Mouse (Mus musculus): Measurements from ENCODE around the gene N4bp2. TPM values are rescaled to one million over a fixed set of nuclear protein-coding genes. Genes with fewer than 3 reads are reported as not detected.

Gene N4bp2
- total and polyA plus RNA-seq, 3 experiments = 13.1 to 16.4 (median 15.1) TPM

DNA sequence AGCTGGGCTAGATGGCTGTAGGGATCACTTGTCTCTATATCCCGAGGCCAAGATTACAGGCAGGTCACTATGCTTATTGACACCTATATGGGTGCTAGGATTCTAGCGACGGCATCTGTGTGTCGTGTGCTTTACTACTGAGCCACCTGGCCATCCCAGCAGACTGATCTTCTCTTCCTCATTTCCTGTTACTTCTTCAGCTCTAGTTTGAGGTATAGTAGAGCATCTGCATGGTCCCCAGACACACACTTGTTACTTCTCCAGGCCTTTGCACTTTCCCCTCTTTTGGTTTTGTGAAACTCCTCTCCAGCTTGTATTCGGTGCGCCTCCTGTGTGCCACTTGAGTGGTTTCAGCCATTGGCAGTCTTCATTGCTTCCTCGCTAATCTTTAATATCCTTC is 111.9 kb downstream of the N4bp2 start:
- TF ChIP-seq CTCF (conservative IDR thresholded peaks at IDR 0.05 in 1 of 2, IDR thresholded peaks at IDR 0.05 in 1 of 2; ENCODE audit: low read depth in 2 of 2, low read length in 2 of 2) = no peak
- TF ChIP-seq KAT2A (IDR thresholded peaks at IDR 0.05; ENCODE audit: insufficient replicate concordance, low read length) = no peak
- TF ChIP-seq E2F4 (IDR thresholded peaks at IDR 0.05; ENCODE audit: insufficient replicate concordance, low read depth, low read length) = no peak
- no peak for TF ChIP-seq TCF12 (IDR thresholded peaks at IDR 0.05; ENCODE audit: low read depth, low read length)
- TF ChIP-seq IRF4 (IDR thresholded peaks at IDR 0.05; ENCODE audit: low read depth, low read length) = no peak
- TF ChIP-seq USF2 (conservative IDR thresholded peaks at IDR 0.05; ENCODE audit: low read depth, low read length) = no peak
- no peak for TF ChIP-seq ZC3H11A (IDR thresholded peaks at IDR 0.05; ENCODE audit: low read depth, low read length)
- no peak for TF ChIP-seq ZMIZ1 (IDR thresholded peaks at IDR 0.05; ENCODE audit: low read depth, low read length)
- no peak for TF ChIP-seq ZNF384 (IDR thresholded peaks at IDR 0.05; ENCODE audit: low read depth, low read length)
- TF ChIP-seq POLR2AphosphoS2 (IDR thresholded peaks at IDR 0.05; ENCODE audit: low read depth, low read length) = no peak
- TF ChIP-seq MAFK (IDR thresholded peaks at IDR 0.05; ENCODE audit: insufficient replicate concordance, low read length) = no peak
- H3K4me3 ChIP-seq (replicated peaks in 1 of 3; ENCODE audit: low read depth in 2 of 3, low read length in 2 of 3, poor library complexity in 1 of 3) = no peak overlapping the region
- no peak overlapping the region for H3K4me2 ChIP-seq (ENCODE audit: insufficient read depth, low read depth, poor library complexity, severe bottlenecking)
- dilution Hi-C loops (cut with MboI; ENCODE audit: extremely low pct_ligation_motif_present, extremely low pct_unique_long_range_greater_than_20kb, low sequenced_read_pairs) = no loop called here
- H3K79me2 ChIP-seq (replicated peaks; ENCODE audit: control insufficient read depth, extremely low read depth, insufficient read depth, poor library complexity, severe bottlenecking) = peaks cover 84% of the 10 kb centered on the region
- H3K27ac ChIP-seq (ENCODE audit: insufficient read depth, low read depth) = no peak overlapping the region
- peaks cover 21 to 62% of the 10 kb centered on the region in 2 experiments for H3K4me1 ChIP-seq (ENCODE audit: control insufficient read depth in 1 of 2, insufficient read depth in 2 of 2)
- in situ Hi-C loops (cut with MboI; ENCODE audit: low pct_ligation_motif_present, low pct_unique_long_range_greater_than_20kb, low sequenced_read_pairs) = no loop called here
- H3K36me3 ChIP-seq (replicated peaks in 1 of 2; ENCODE audit: control insufficient read depth in 1 of 2, insufficient read depth in 1 of 2, low read length in 1 of 2) = peaks cover 18 to 53% of the 10 kb centered on the region in 2 experiments
- H3K9me3 ChIP-seq (replicated peaks; ENCODE audit: low read length) = no peaks in the 10 kb centered on the region
- H3K27me3 ChIP-seq (replicated peaks) = no peaks in the 10 kb centered on the region
- no peak overlapping the region for H3K9ac ChIP-seq (ENCODE audit: insufficient read depth, low read depth)
- DNase-seq (ENCODE audit: extremely low read depth) = no peak

DNA sequence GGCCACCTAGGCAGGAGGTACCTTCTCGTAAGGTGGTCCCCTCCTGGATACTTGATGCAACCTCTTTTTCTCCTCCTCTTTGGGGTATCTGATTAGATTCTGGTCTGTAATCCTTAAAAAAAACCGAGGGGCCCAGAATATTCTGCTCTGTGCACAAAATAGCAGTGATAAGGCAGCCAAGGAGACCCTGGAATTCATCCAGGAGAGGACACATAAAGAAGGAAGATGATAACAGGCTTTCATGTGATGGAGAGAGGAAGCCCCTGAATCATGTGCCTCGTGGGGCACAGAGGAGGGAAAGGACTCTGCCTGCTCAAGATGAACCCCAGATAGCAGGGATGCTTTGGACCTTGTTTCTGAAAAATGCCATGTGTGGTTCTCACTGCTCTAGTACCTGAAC is 115.0 kb downstream of the N4bp2 start:
- Histone ChIP-seq H3K9me3 (replicated peaks; ENCODE audit: low read length) (no peaks in the 10 kb centered on the region), H3K79me2 (replicated peaks; ENCODE audit: control insufficient read depth, extremely low read depth, insufficient read depth, poor library complexity, severe bottlenecking) (peaks cover 68% of the 10 kb centered on the region), H3K36me3 (replicated peaks in 1 of 2; ENCODE audit: control insufficient read depth in 1 of 2, insufficient read depth in 1 of 2, low read length in 1 of 2) (peaks cover 17 to 44% of the 10 kb centered on the region in 2 experiments), H3K27me3 (replicated peaks) (no peaks in the 10 kb centered on the region), H3K4me3 (replicated peaks in 1 of 3; ENCODE audit: low read depth in 2 of 3, low read length in 2 of 3, poor library complexity in 1 of 3) (no peak overlapping the region), H3K4me1 (ENCODE audit: control insufficient read depth in 1 of 2, insufficient read depth in 2 of 2) (peaks cover 16 to 61% of the 10 kb centered on the region in 2 experiments), H3K4me2 (ENCODE audit: insufficient read depth, low read depth, poor library complexity, severe bottlenecking) (no peak overlapping the region), H3K9ac (ENCODE audit: insufficient read depth, low read depth) (no peak overlapping the region), H3K27ac (ENCODE audit: insufficient read depth, low read depth) (no peak overlapping the region)
- no peak for DNase-seq (ENCODE audit: extremely low read depth)
- dilution Hi-C loops (cut with MboI; ENCODE audit: extremely low pct_ligation_motif_present, extremely low pct_unique_long_range_greater_than_20kb, low sequenced_read_pairs) (no loop called here), in situ Hi-C loops (cut with MboI; ENCODE audit: low pct_ligation_motif_present, low pct_unique_long_range_greater_than_20kb, low sequenced_read_pairs) (no loop called here)
- TF ChIP-seq ZKSCAN1 (IDR thresholded peaks at IDR 0.05; ENCODE audit: borderline replicate concordance, low read depth, low read length) (no peak), USF1 (IDR thresholded peaks at IDR 0.05; ENCODE audit: low read depth, low read length) (no peak), EP300 (IDR thresholded peaks at IDR 0.05; ENCODE audit: low read length) (no peak), POLR2A (IDR thresholded peaks at IDR 0.05; ENCODE audit: low read depth, low read length) (no peak), ZMIZ1 (IDR thresholded peaks at IDR 0.05; ENCODE audit: low read depth, low read length) (no peak), ZC3H11A (IDR thresholded peaks at IDR 0.05; ENCODE audit: low read depth, low read length) (no peak), POLR2AphosphoS2 (IDR thresholded peaks at IDR 0.05; ENCODE audit: low read depth, low read length) (no peak), RCOR1 (conservative IDR thresholded peaks at IDR 0.05; ENCODE audit: low read depth, low read length) (no peak), TBP (conservative IDR thresholded peaks at IDR 0.05; ENCODE audit: low read depth, low read length) (no peak), HCFC1 (IDR thresholded peaks at IDR 0.05; ENCODE audit: low read depth, low read length) (no peak), RAD21 (IDR thresholded peaks at IDR 0.05; ENCODE audit: low read depth, low read length) (no peak), MAFK (IDR thresholded peaks at IDR 0.05; ENCODE audit: insufficient replicate concordance, low read length) (no peak), SMC3 (IDR thresholded peaks at IDR 0.05; ENCODE audit: low read depth, low read length) (no peak), MAX (IDR thresholded peaks at IDR 0.05; ENCODE audit: low read length) (no peak)

Other genes starting within 250 kb of the N4bp2 start
- 9.7 and 11.4 TPM in 2 replicates for gene Smim14, start 226.3 kb upstream of the N4bp2 start, total RNA-seq (2012; rRNA removed)
- gene Smim14, start 226.3 kb upstream of the N4bp2 start, total RNA-seq (2014; rRNA removed) = 46.4 and 50.2 TPM in 2 replicates
- gene Smim14, start 226.3 kb upstream of the N4bp2 start, polyA plus RNA-seq (2012; ENCODE audit: insufficient read length, low read depth) = 19.3 and 19.7 TPM in 2 replicates
- gene Ube2k, start 226.3 kb upstream of the N4bp2 start, total RNA-seq (2012; rRNA removed) = 56.7 and 58.8 TPM in 2 replicates
- 51.4 and 54.9 TPM in 2 replicates for gene Ube2k, start 226.3 kb upstream of the N4bp2 start, total RNA-seq (2014; rRNA removed)
- 293 and 310 TPM in 2 replicates for gene Ube2k, start 226.3 kb upstream of the N4bp2 start, polyA plus RNA-seq (2012; ENCODE audit: insufficient read length, low read depth)
- 126 and 129 TPM in 2 replicates for gene Pds5a, start 65.2 kb upstream of the N4bp2 start, total RNA-seq (2012; rRNA removed)
- 178 and 198 TPM in 2 replicates for gene Pds5a, start 65.2 kb upstream of the N4bp2 start, total RNA-seq (2014; rRNA removed)
- gene Pds5a, start 65.2 kb upstream of the N4bp2 start, polyA plus RNA-seq (2012; ENCODE audit: insufficient read length, low read depth) = 116 and 140 TPM in 2 replicates
- 18.9 and 23.3 TPM in 2 replicates for gene Rhoh, start 97.7 kb downstream of the N4bp2 start, total RNA-seq (2012; rRNA removed)
- 20.0 and 22.1 TPM in 2 replicates for gene Rhoh, start 97.7 kb downstream of the N4bp2 start, total RNA-seq (2014; rRNA removed)
- gene Rhoh, start 97.7 kb downstream of the N4bp2 start, polyA plus RNA-seq (2012; ENCODE audit: insufficient read length, low read depth) = 12.1 and 13.7 TPM in 2 replicates
- gene Chrna9, start 171.4 kb downstream of the N4bp2 start, total RNA-seq (2012; rRNA removed) = not detected in 2 replicates
- not detected in 2 replicates for gene Chrna9, start 171.4 kb downstream of the N4bp2 start, total RNA-seq (2014; rRNA removed)
- gene Chrna9, start 171.4 kb downstream of the N4bp2 start, polyA plus RNA-seq (2012; ENCODE audit: insufficient read length, low read depth) = 0.57 TPM in 1 of 2 replicates, not detected in the other
- gene 9130230L23Rik, start 240.8 kb downstream of the N4bp2 start, total RNA-seq (2012; rRNA removed) = 0.30 and 0.38 TPM in 2 replicates
- gene 9130230L23Rik, start 240.8 kb downstream of the N4bp2 start, total RNA-seq (2014; rRNA removed) = not detected in 2 replicates
- gene 9130230L23Rik, start 240.8 kb downstream of the N4bp2 start, polyA plus RNA-seq (2012; ENCODE audit: insufficient read length, low read depth) = 0.20 and 0.35 TPM in 2 replicates

Measured in CH12.LX (cell line).